Mouse (Mus musculus): Measurements from ENCODE around the gene Pkd1l1.

DNA sequence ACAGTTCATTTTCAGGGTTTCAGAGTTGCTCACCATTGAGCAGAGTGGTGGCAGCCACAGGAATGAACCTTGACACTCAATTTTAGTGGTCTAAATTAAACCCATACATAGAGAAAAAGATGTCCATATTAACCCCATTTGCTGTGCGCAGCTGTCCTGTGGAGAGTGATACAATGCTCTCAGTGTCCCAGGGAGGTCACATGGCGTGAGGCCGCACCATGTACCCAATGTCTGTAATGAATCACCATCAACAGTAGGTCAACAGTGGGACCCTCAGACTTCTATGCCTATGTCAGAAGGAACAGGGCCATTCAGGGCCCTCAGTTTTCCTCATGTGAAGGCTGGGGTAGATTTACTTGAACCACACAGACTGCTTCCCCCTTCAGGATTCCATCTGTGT is 143.5 kb downstream of the Pkd1l1 start:
- TF ChIP-seq CTCF (IDR thresholded peaks at IDR 0.05) (no peak), EP300 (IDR thresholded peaks at IDR 0.05) (no peak)

Measured in lung, postnatal 0 days (tissue).